Mouse (Mus musculus): ENCODE data around the gene 4930590J08Rik. TPM values are rescaled to one million over a fixed set of nuclear protein-coding genes. Genes with fewer than 3 reads are reported as not detected.
A peak's percentile ranks its signal among the peaks of the same experiment; 100 is the strongest.

The 4930590J08Rik gene
- total and polyA plus RNA-seq, 2 experiments from 2014 or later = 0.64 to 3.2 TPM

DNA sequence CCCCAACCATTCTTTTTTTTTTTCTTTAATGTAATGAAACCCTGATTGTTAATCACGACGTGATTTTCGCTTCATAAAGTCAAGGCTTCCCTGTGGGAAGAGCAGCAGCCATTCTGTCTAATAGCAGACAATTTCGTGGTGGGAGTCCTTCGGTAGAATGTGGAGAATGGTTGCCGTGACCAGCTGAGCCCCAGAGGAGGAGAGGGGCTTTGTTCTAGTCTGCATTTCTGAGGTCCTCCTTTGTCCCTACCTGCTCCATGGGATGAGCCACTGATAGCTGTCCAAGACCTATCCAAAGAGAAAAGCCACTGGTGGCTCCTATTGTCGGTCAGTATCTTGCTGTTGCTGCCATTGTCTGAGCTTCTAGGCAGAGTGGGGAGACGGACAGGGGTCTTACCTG, 93.5 kb downstream of the 4930590J08Rik start:
- Histone ChIP-seq H3K36me3 (ENCODE audit: insufficient read depth, low read length) (no peaks in the 10 kb centered on the region), H3K27ac (peak overlapping the region; percentile 43), H3K27me3 (ENCODE audit: insufficient read depth, low read length) (no peaks in the 10 kb centered on the region), H3K9ac (replicated peaks; ENCODE audit: low read length) (no peak overlapping the region), H3K4me2 (ENCODE audit: low read depth, low read length) (no peak overlapping the region), H3K4me3 (ENCODE audit: low read length) (no peak overlapping the region), H3K4me1 (ENCODE audit: insufficient read depth, low read length) (no peaks in the 10 kb centered on the region), H3K9me3 (ENCODE audit: low read length) (no peaks in the 10 kb centered on the region)
- WGBS = 23% methylated on average over 8 of the region's 8 CpGs
- DNase-seq (ENCODE audit: low spot score) (no peak), ATAC-seq (no peak)
- TF ChIP-seq CTCF (IDR thresholded peaks at IDR 0.05; ENCODE audit: low read depth) = no peak

Other genes with a start within 250 kb of the 4930590J08Rik start
- gene Slc6a6, start 218.8 kb upstream of the 4930590J08Rik start, total RNA-seq (2014; rRNA removed) = 78.2 and 85.6 TPM in 2 replicates
- gene Slc6a6, start 218.8 kb upstream of the 4930590J08Rik start, polyA plus RNA-seq (2015; fragmentation: Nextera tagmentation; extraction: Ambion mirVana) = 116 and 119 TPM in 2 replicates
- 14.6 and 19.2 TPM in 2 replicates for gene Grip2, start 75.6 kb upstream of the 4930590J08Rik start, total RNA-seq (2014; rRNA removed)
- 5.2 and 5.3 TPM in 2 replicates for gene Grip2, start 75.6 kb upstream of the 4930590J08Rik start, polyA plus RNA-seq (2015; fragmentation: Nextera tagmentation; extraction: Ambion mirVana)
- gene Ccdc174, start 24.8 kb upstream of the 4930590J08Rik start, total RNA-seq (2014; rRNA removed) = 12.8 and 15.1 TPM in 2 replicates
- gene Ccdc174, start 24.8 kb upstream of the 4930590J08Rik start, polyA plus RNA-seq (2015; fragmentation: Nextera tagmentation; extraction: Ambion mirVana) = 36.3 and 43.4 TPM in 2 replicates
- gene Fgd5, start 76.1 kb downstream of the 4930590J08Rik start, total RNA-seq (2014; rRNA removed) = 17.6 and 17.7 TPM in 2 replicates
- 9.1 and 9.4 TPM in 2 replicates for gene Fgd5, start 76.1 kb downstream of the 4930590J08Rik start, polyA plus RNA-seq (2015; fragmentation: Nextera tagmentation; extraction: Ambion mirVana)
- 63.4 and 80.7 TPM in 2 replicates for gene Nr2c2, start 188.6 kb downstream of the 4930590J08Rik start, total RNA-seq (2014; rRNA removed)
- 30.8 and 31.8 TPM in 2 replicates for gene Nr2c2, start 188.6 kb downstream of the 4930590J08Rik start, polyA plus RNA-seq (2015; fragmentation: Nextera tagmentation; extraction: Ambion mirVana)

Measured in hindbrain, postnatal 0 days (tissue).